Mouse (Mus musculus): ENCODE data around the gene Ppfia2.

The Ppfia2 gene

DNA sequence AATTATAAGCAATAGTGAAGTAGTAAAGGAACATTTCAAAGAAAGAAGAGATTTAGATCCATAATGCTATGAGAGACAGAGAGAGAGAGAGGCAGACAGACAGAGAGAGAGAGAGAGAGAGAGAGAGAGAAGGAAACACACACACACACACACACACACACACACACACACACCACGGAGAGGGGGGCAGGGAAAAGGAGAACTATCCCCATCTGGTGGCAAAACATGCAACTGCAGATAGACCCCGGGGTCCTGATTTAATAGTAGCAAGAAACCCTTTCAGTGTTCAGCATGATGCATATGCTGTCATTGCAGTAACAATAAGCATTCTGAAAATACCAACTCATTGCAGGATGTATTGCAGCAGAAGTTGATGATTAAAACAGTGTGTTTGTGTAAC is 442.9 kb downstream of the Ppfia2 start:
- peak; percentile 26 for DNase-seq (ENCODE audit: low read depth, low spot score)

- DNase-seq (ENCODE audit: low read depth, low spot score) = no peak
These were observed 444.1 kb downstream of the Ppfia2 start for GRCm38 (mm10) chr10:106914275-106914674.

DNA sequence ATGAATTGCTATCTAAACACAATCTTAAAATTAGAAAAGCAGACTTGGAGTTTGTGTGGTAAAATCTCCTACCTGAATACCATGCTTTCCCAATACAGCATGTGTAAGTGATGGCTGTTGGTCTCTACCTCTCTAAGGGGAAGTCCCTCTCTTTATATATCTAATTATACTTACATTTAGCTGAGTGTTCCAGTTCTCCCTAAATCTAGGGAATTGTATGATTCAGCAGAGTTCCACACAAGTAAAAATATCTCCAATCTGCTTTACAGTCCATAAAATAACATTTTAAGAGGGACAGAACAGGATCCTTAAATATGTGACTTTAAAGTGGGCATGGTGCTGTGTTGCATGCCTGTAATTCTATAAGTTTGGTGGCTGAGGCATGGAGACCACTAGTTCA is 444.7 kb downstream of the Ppfia2 start:
- DNase-seq (ENCODE audit: low read depth, low spot score) = no peak

- no peak for DNase-seq (ENCODE audit: low read depth, low spot score)
These were observed 454.2 kb downstream of the Ppfia2 start for GRCm38 (mm10) chr10:106924334-106924733.

- no peak for DNase-seq (ENCODE audit: low read depth, low spot score)
These were observed 454.7 kb downstream of the Ppfia2 start for GRCm38 (mm10) chr10:106924798-106925197.

GRCm38 (mm10) chr10:106928576-106929332 is 458.6 kb downstream of the Ppfia2 start:
- peak; percentile 1 for DNase-seq (ENCODE audit: low read depth, low spot score)

DNA sequence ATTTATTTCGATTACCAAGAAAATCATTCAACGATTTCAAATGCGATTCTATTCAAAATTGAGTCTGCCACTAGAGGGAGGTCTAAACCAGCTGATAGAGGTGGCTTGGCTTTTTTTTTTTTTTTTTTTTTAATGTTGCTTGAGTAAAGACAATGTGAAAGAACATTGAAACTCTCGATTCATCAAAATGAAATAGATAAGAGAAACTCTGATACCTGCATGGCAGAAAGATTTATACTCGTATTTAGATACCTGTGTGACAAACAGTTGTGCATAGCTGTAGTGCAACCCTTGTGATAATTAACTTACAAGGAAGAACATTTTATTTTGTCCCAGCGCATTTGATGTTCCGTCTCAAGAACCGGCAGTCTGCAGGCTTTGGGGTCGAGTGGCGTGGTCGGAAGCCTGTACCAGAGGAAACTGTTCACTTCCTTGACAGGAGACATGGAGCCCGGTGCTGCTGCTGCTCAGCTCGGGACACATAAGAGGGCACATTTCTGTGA is 462.5 kb downstream of the Ppfia2 start:
- peak; percentile 31 for DNase-seq (ENCODE audit: low read depth, low spot score)

- DNase-seq (ENCODE audit: low read depth, low spot score) = no peak
These were observed 466.9 kb downstream of the Ppfia2 start for GRCm38 (mm10) chr10:106936996-106937395.

DNA sequence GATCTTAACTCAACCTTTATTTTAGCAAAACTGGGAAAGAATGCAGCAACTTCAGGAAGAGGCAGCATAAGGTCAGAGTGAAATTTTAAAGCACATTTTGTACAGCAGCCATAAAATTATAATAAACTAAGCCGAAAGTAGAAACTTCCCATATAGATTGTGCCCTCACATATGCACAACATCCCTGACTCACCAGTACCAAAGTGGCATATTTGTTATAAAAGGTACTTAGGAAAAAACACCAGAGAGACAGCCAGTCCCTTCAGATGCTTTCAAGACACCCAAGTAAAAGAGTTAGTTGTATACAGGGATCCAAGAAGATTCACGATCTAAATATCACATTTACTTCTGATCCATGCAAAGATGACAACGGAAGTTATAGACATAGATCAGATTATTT is 468.7 kb downstream of the Ppfia2 start:
- DNase-seq (ENCODE audit: low read depth, low spot score) = no peak

DNA sequence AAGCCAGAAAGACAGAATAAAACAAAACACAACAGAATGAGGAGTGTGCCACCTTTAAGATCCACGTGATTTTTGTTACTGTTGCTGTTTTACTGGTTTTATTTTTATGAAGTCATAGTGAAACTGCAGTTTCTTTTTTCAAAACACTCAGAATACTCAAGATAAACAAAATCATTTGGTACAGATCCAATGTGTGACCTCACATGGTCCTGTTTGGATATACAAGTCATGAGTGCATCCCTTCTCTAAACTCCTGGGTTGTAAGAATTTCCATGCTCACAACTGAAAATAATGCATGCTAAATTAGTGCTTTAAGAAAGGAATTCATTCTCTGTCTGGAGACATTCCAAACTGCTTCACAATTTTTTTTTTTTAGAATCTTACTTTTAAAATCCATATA is 469.3 kb downstream of the Ppfia2 start:
- no peak for DNase-seq (ENCODE audit: low read depth, low spot score)

DNA sequence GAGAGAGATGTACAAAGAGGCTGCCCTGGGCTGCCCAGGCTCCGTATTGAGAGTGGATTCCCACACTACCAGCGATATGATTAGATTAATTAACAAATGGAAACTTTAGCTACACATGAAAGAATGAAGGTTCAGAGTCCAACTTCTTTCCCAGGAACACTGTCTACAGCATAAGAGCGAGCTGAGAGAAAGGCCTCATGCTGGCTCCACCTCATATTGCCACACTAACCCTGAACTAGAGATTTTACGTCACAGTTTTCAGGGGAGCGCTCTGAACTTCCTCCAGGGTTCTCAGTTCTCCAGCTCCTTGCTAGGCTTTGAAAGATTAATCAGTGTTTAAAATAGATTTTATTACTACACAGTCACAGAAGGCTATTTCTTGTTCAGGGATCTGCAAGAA is 471.2 kb downstream of the Ppfia2 start:
- DNase-seq (ENCODE audit: low read depth, low spot score) = no peak

DNA sequence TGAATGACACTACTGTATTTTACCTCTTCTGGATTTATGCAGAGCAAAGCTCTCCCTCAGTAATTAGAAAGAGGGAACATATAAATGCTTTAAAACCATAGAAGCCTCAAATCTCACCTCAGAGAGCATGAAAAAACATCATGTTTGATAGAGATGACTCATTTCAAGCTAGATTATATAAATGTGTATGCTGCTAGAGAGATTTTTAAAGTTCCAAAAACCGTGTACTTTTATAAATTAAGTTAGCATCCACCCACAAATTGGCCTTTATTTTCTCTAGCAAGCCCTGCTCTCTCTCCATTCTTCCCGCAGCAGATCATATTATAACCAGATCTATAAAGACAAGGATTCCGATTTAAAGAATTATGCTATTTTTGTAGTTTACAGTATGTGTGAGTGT is 488.9 kb downstream of the Ppfia2 start:
- no peak for DNase-seq (ENCODE audit: low read depth, low spot score)

GRCm38 (mm10) chr10:106975193-106976141 is 505.3 kb downstream of the Ppfia2 start:
- peak; percentile 26 for DNase-seq (ENCODE audit: low read depth, low spot score)
